Mouse (Mus musculus): ENCODE measurements around the gene Tsc22d1. TPM values are rescaled to one million over a fixed set of nuclear protein-coding genes. Genes with fewer than 3 reads are reported as not detected.

Tsc22d1 gene
- total and polyA plus RNA-seq, 2 experiments from 2014 or later = 170 to 241 TPM

DNA sequence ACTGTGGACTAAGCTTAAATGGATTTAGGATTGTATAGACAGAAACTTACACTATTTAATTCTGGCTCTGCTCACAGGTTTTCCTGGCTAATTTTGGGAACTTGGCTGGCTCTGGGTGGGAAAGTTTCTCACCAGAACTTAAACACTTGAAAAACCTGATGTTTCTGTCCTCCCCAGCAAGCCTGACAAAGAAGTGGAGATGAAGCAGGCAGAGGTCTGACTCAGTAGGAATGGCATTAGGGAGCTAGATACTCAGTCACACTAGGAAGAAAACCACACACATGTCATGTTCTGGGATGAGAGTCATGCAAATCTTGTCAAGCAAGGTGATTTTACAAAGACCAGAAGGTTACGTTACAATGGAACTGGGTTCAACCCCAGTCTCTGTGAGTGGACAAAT lies 120.3 kb downstream of the Tsc22d1 start:
- Histone ChIP-seq H3K9me3 (replicated peaks; ENCODE audit: control insufficient read depth, low read length) (no peaks in the 10 kb centered on the region), H3K4me2 (ENCODE audit: low read depth, low read length) (no peak overlapping the region), H3K36me3 (replicated peaks; ENCODE audit: control insufficient read depth, insufficient read depth, low read length) (no peaks in the 10 kb centered on the region), H3K4me1 (ENCODE audit: control insufficient read depth, insufficient read depth) (peaks cover 8% of the 10 kb centered on the region; the same call in 1 of the 2 replicates), H3K27ac (ENCODE audit: low read depth) (no peak overlapping the region), H3K27me3 (ENCODE audit: control insufficient read depth, insufficient read depth, low read length) (no peaks in the 10 kb centered on the region), H3K9ac (replicated peaks; ENCODE audit: low read depth, low read length) (no peak overlapping the region), H3K4me3 (ENCODE audit: low read depth, low read length) (no peak overlapping the region)
- WGBS = 75% methylated on average over 1 of the region's 1 CpGs
- DNase-seq (ENCODE audit: low spot score) (no peak), ATAC-seq (ENCODE audit: insufficient read depth, low read depth) (no peak)
- TF ChIP-seq CTCF (IDR thresholded peaks at IDR 0.05; ENCODE audit: low read depth) (no peak), EP300 (IDR thresholded peaks at IDR 0.05; ENCODE audit: low read depth) (no peak)

DNA sequence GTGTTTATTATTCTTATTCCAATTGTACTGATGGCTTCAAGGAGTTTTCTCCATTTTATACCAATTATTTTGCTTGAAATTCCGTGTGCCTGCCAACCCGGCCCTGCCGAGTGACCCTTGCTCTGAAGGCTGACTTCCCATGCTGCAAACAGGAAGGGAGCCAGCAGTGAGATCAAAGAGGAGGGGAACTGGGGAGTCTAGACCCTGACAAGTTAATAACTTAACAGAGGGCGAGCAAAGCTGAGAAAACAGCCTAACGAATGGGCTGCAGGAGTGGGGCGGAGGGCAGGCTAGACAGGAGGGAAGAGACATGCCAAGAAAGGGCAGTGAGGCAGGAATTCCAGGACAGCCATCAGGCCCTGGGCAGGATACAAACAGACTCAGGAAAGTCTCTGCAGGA lies 122.2 kb downstream of the Tsc22d1 start:
- Histone ChIP-seq H3K4me1 (ENCODE audit: control insufficient read depth, insufficient read depth) (peaks cover 8% of the 10 kb centered on the region; the same call in 1 of the 2 replicates), H3K9ac (replicated peaks; ENCODE audit: low read depth, low read length) (no peak overlapping the region), H3K4me3 (ENCODE audit: low read depth, low read length) (no peak overlapping the region), H3K4me2 (ENCODE audit: low read depth, low read length) (no peak overlapping the region), H3K9me3 (replicated peaks; ENCODE audit: control insufficient read depth, low read length) (no peaks in the 10 kb centered on the region), H3K27ac (ENCODE audit: low read depth) (no peak overlapping the region), H3K36me3 (replicated peaks; ENCODE audit: control insufficient read depth, insufficient read depth, low read length) (no peaks in the 10 kb centered on the region), H3K27me3 (ENCODE audit: control insufficient read depth, insufficient read depth, low read length) (no peaks in the 10 kb centered on the region)
- no peak for DNase-seq (ENCODE audit: low spot score)
- ATAC-seq (ENCODE audit: insufficient read depth, low read depth) = no peak
- 45% methylated on average over 6 of the region's 6 CpGs for WGBS
- TF ChIP-seq EP300 (IDR thresholded peaks at IDR 0.05; ENCODE audit: low read depth) (no peak), CTCF (IDR thresholded peaks at IDR 0.05; ENCODE audit: low read depth) (no peak)

DNA sequence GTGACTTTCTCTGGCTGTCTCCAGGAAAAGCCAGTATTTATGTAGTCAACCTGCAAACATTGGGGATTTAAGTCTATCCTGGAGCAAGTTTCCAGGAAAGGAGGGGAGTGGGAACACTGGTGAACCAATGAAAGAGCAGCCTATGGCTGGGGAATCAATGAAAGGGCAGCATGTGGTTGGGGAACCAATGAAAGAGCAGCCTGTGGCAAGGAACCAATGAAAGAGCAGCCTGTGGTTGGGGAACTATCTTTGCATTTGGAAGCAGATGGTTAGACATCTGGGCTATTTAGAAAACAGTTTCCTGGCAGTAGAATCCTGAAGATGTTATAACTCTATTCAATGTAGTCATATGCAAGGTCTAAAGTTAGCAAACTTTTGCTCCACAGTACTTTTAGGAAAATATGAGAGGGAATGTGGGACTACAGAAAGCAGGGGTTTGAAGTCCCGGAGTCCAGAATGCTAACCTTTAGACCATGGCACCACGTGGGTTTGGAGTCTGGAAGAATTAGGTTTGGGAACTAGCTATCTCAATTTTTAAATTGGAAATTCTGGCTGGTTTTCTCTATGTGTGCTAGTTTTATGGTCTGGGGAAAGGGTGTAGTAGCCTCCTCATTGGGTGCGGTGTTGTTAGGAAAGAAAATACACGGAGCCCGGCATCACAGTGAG lies 125.4 kb downstream of the Tsc22d1 start:
- no peak for DNase-seq (ENCODE audit: low spot score)
- no peak for ATAC-seq (ENCODE audit: insufficient read depth, low read depth)
- Histone ChIP-seq H3K4me2 (ENCODE audit: low read depth, low read length) (no peak overlapping the region), H3K4me3 (ENCODE audit: low read depth, low read length) (no peak overlapping the region), H3K4me1 (ENCODE audit: control insufficient read depth, insufficient read depth) (no peaks in the 10 kb centered on the region), H3K36me3 (replicated peaks; ENCODE audit: control insufficient read depth, insufficient read depth, low read length) (no peaks in the 10 kb centered on the region), H3K9ac (replicated peaks; ENCODE audit: low read depth, low read length) (no peak overlapping the region), H3K27me3 (ENCODE audit: control insufficient read depth, insufficient read depth, low read length) (no peaks in the 10 kb centered on the region), H3K9me3 (replicated peaks; ENCODE audit: control insufficient read depth, low read length) (no peaks in the 10 kb centered on the region), H3K27ac (ENCODE audit: low read depth) (no peak overlapping the region)
- TF ChIP-seq CTCF (IDR thresholded peaks at IDR 0.05; ENCODE audit: low read depth) = no peak
- TF ChIP-seq EP300 (IDR thresholded peaks at IDR 0.05; ENCODE audit: low read depth) = no peak
- WGBS = 92% methylated on average over 5 of the region's 5 CpGs

DNA sequence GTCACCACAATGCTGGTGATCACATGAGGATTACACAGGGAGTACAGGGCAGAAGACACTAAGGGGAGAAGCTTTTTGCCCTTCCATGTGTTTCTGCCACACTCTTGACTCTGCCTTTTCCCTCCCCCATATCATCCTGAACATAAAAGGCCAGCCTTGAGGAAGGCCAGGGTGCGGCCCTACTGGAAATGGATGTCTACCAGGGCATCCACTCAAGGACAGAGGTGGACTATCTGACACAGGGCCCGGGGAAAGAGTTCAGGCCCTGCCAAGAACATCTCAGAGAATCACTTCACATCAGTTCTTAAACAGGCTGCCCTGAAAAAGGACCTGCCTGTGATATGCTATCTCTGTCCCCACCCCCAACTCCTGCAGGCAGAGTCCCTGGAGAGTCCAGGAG lies 126.6 kb downstream of the Tsc22d1 start:
- 27% methylated on average over 2 of the region's 2 CpGs for WGBS
- no peak for ATAC-seq (ENCODE audit: insufficient read depth, low read depth)
- Histone ChIP-seq H3K27ac (ENCODE audit: low read depth) (no peak overlapping the region), H3K4me2 (ENCODE audit: low read depth, low read length) (no peak overlapping the region), H3K4me3 (ENCODE audit: low read depth, low read length) (no peak overlapping the region), H3K9me3 (replicated peaks; ENCODE audit: control insufficient read depth, low read length) (no peaks in the 10 kb centered on the region), H3K36me3 (replicated peaks; ENCODE audit: control insufficient read depth, insufficient read depth, low read length) (no peaks in the 10 kb centered on the region), H3K9ac (replicated peaks; ENCODE audit: low read depth, low read length) (no peak overlapping the region), H3K27me3 (ENCODE audit: control insufficient read depth, insufficient read depth, low read length) (no peaks in the 10 kb centered on the region), H3K4me1 (ENCODE audit: control insufficient read depth, insufficient read depth) (no peaks in the 10 kb centered on the region)
- TF ChIP-seq CTCF (IDR thresholded peaks at IDR 0.05; ENCODE audit: low read depth) (no peak), EP300 (IDR thresholded peaks at IDR 0.05; ENCODE audit: low read depth) (no peak)
- DNase-seq (ENCODE audit: low spot score) = no peak

DNA sequence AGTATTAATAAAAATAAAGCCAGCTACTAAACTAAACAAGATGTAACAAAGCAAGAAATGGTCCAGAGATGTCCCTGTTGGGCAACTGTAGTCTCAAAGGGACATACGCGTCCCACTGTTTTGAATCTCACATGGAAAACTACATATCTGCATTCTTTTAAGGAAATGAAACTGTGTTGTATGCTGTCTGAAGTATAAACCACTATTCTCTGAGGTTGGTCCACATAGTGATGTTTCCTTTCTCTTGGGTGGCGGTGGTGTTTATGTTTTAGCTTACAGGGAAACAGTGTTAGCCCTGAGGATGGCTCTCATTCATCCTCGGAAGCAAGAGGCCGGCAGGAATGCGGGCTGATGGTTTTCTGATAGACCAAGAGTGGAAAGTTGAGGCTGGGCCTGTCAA lies 129.4 kb downstream of the Tsc22d1 start:
- Histone ChIP-seq H3K9ac (replicated peaks; ENCODE audit: low read depth, low read length) (no peak overlapping the region), H3K27ac (ENCODE audit: low read depth) (no peak overlapping the region), H3K4me3 (ENCODE audit: low read depth, low read length) (no peak overlapping the region), H3K36me3 (replicated peaks; ENCODE audit: control insufficient read depth, insufficient read depth, low read length) (no peaks in the 10 kb centered on the region), H3K9me3 (replicated peaks; ENCODE audit: control insufficient read depth, low read length) (no peaks in the 10 kb centered on the region), H3K4me2 (ENCODE audit: low read depth, low read length) (no peak overlapping the region), H3K4me1 (ENCODE audit: control insufficient read depth, insufficient read depth) (0 out of 2 replicates have a peak, but pooled peaks cover 3% of the 10 kb centered on the region), H3K27me3 (ENCODE audit: control insufficient read depth, insufficient read depth, low read length) (no peaks in the 10 kb centered on the region)
- DNase-seq (ENCODE audit: low spot score) (no peak), ATAC-seq (ENCODE audit: insufficient read depth, low read depth) (no peak)
- TF ChIP-seq CTCF (IDR thresholded peaks at IDR 0.05; ENCODE audit: low read depth) (no peak), EP300 (IDR thresholded peaks at IDR 0.05; ENCODE audit: low read depth) (no peak)
- WGBS = 71% methylated on average over 6 of the region's 6 CpGs
